Mouse (Mus musculus) thymus, adult 2 months (tissue): ENCODE data around the gene Aym1. TPM values are rescaled to one million over a fixed set of nuclear protein-coding genes. Genes with fewer than 3 reads are reported as not detected.
"Not testable (repeated sequence)": the region's sequence is repeated elsewhere in the genome, so short reads cannot be mapped to it uniquely, and the experiment has no call there.

Experiments used
- DNase-seq: peaks from one replicate; pipeline ENCODE4 v3.0.0; 2021
- H3K27ac ChIP-seq: fragments of 200-500 bp; 2 replicates; pipeline ENCODE4 v1.5.1; 2012; ENCODE audit warnings: low read length, control low read depth; ENCODE audit not compliant: control insufficient read depth, insufficient read depth
- H3K27me3 ChIP-seq: fragments of 200-500 bp; 2 replicates; pipeline ENCODE4 v1.6.1; 2012; ENCODE audit warnings: mild to moderate bottlenecking, low read length, moderate library complexity, mixed read lengths; ENCODE audit not compliant: control insufficient read depth, insufficient read depth
- H3K36me3 ChIP-seq: fragments of 200-500 bp; 2 replicates; pipeline ENCODE4 v1.6.1; 2012; ENCODE audit warnings: mild to moderate bottlenecking, low read length, moderate library complexity; ENCODE audit not compliant: control insufficient read depth, insufficient read depth
- H3K4me1 ChIP-seq: fragments of 200-500 bp; replicated peaks from 2 replicates; pipeline ENCODE4 v1.6.1; 2012; ENCODE audit warnings: low read length; ENCODE audit not compliant: control insufficient read depth, insufficient read depth
- H3K4me3 ChIP-seq: fragments of 200-500 bp; 2 replicates; pipeline ENCODE4 v1.5.1; 2012; ENCODE audit warnings: mild to moderate bottlenecking, low read length, control low read depth, moderate library complexity; ENCODE audit not compliant: control insufficient read depth, insufficient read depth
- CTCF ChIP-seq: fragments of 200-500 bp; IDR thresholded peaks from 2 replicates; pipeline ENCODE4 v1.5.1; 2012; ENCODE audit warnings: mild to moderate bottlenecking, control low read depth, low read length, moderate library complexity, borderline replicate concordance; ENCODE audit not compliant: control insufficient read depth, poor library complexity, insufficient read depth; ENCODE audit errors: extremely low read depth
- POLR2A ChIP-seq: fragments of 200-500 bp; IDR thresholded peaks from 2 replicates; pipeline ENCODE4 v1.6.1; 2012; ENCODE audit warnings: mild to moderate bottlenecking, low read length, control low read depth, moderate library complexity; ENCODE audit not compliant: control insufficient read depth, poor library complexity, insufficient read depth; ENCODE audit errors: extremely low read depth
- WGBS: fragments of 180-500 bp; shearing (Covaris S2); methylation state at CpG from one replicate; pipeline ENCODE4 v1.1.7; 2018; 5-methylcytosine and 5-hydroxymethylcytosine counted together
- polyA plus RNA-seq: library from polyadenylated mRNA; depleted of rRNA; stranded (reverse); fragments of >200 nt; gene quantifications from 2 replicates; pipeline ENCODE4 v1.2.3, GENCODE M21; 2012

Aym1 gene
- polyA plus RNA-seq, 1 experiment, result not detected

DNA sequence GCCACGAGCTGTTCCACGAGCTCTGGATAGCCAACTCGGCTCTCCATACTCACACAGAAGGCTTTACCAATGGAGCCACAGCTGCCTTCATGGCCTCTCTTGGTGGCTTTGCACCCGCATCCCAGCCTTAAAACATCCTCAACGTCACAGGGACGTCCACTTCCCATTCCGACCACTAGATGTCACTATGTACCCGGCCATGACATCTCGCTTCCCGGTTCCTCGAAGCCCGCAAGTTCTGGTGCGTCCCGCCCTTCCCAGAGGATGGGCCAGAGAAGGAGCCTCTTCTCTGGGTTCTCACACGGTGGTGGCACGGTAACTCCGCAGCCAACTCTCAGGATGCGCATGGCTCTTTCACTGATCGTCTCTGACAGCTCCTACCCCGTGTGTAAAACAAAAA, 8.8 kb downstream of the Aym1 start:
- no peaks in the 10 kb centered on the region for H3K27me3 ChIP-seq
- TF ChIP-seq CTCF (peak; percentile 86), POLR2A (no peak)
- DNase-seq, result peak; percentile 29
- H3K27ac ChIP-seq, result no peak overlapping the region
- H3K4me3 ChIP-seq, result no peak overlapping the region
- 5% methylated on average over 20 of the region's 20 CpGs for WGBS
- H3K4me1 ChIP-seq, result no peaks in the 10 kb centered on the region
- H3K36me3 ChIP-seq, result no peaks in the 10 kb centered on the region

DNA sequence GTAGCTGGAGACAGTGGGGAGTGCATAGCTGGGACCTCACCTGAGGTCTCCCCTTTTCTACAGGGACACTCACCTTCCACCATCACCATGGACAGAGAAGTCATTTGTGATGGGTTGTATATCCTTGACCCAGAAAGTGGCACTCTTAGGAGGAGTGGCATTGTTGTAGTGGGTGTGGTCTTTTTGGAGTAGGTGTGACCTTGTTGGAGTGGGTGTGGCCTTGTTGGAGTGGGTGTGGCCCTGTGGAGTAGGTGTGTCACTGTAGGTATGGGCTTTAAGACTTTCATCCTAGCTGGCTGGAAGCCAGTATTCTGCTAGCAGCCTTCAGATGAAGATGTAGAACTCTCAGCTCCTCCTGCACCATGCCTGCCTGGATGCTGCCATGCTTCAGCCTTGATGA, 10.6 kb downstream of the Aym1 start:
- H3K27me3 ChIP-seq, H3K36me3 ChIP-seq, DNase-seq, H3K27ac ChIP-seq, H3K4me3 ChIP-seq, H3K4me1 ChIP-seq: not testable (repeated sequence)

DNA sequence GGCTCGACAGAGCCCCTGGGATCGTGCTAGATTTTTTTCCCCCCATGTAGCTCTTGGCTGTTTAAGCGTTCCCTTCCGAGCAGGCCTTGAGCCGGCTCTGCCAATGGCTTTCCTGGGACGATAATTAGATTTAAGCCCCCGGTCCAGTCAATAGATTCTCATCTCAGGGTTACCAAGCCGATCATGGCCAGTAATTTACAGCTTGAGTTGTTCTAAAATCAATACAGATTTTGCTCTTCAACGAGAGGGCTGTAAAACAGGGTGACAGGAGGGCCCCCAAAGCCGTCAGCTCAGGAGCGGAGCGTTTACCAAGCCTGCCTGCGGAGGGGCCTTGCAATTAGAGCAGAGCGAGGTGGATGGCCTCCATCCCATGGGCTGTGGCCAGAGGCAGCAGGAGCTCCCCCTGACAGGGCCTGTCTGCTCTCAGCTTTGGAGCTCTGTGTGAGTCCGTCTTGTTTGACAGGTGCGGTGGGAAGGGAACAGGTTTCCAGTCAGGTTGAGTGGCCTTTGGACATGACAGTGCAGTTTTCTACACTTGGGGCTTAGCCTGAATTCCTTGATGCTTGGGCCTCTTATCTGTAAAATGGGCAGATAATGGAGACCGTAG, 12.3 kb downstream of the Aym1 start:
- Histone ChIP-seq H3K27me3 (no peaks in the 10 kb centered on the region), H3K27ac (no peak overlapping the region), H3K4me1 (no peaks in the 10 kb centered on the region), H3K4me3 (no peak overlapping the region), H3K36me3 (no peaks in the 10 kb centered on the region)
- WGBS, result 89% methylated on average over 17 of the region's 17 CpGs
- TF ChIP-seq CTCF, result no peak
- no peak for DNase-seq

DNA sequence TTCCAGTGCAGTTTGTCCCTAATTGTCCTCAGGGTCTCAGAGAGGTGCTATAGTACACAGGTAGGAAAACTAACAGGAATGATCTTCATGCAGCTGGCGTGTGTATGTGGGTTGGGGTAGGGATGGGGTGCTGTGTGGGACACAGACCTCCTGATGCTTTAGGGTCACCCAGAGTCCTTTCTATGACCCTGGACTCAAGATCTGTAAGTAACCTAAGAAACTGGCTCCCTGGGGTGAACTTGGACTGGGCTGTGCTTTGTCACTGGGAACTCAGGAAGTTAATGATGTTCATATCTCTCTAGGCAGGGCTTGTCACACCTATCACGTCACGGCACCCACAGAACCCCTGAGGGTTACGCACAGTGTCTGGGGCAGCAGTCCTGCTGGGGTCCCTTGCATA, 15.4 kb downstream of the Aym1 start:
- Histone ChIP-seq H3K27ac (no peak overlapping the region), H3K27me3 (no peaks in the 10 kb centered on the region), H3K4me1 (no peaks in the 10 kb centered on the region), H3K4me3 (no peak overlapping the region), H3K36me3 (no peaks in the 10 kb centered on the region)
- 70% methylated on average over 4 of the region's 4 CpGs for WGBS
- no peak for TF ChIP-seq CTCF
- DNase-seq, result no peak

DNA sequence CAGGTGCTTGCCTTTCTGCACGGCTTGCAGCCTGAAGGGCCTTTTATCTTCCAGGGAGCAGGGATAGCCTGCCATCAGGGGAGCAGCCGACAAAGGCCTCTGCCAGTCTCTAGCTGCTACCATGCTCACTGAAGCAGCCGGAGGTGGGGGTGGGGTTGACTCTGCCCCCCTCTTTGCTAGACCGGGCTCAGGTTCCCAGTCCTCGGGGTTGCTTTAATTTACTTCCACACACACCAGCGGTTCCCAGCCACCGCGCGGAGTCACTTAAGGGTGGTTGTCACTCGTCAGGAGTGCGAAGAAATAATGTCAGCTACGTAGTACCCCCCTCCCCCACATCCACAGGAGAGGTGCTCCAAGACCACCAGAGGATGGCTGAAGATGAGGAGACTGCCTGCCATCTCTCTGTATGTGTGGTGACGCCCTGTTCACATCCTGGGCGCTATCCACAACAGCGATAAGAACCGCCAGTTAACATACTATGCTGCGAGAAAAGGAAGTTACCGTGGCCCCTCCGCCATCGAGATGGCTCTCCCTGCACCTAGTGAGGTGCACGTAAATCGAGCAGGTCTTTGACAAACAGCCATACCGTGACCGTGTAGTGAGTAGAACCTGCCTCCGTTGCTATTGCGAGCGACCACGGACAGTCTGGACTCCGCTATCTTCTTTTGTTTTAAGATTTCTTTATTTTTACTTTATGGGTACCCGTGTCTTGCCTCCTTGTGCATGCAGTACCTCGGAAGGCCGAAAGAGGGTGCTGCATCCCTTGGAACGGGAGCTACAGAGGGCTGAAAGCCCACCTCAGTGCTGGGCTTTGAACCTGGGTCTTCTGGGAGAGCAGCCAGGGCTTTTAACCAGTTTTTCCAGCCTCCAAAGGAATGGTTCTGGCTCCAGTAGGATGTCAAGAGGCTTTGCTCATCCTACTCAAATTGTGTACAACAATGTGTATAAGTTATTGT, 16.2 kb downstream of the Aym1 start:
- Histone ChIP-seq H3K27me3 (no peaks in the 10 kb centered on the region), H3K4me1 (no peaks in the 10 kb centered on the region), H3K4me3 (no peak overlapping the region), H3K36me3 (no peaks in the 10 kb centered on the region), H3K27ac (no peak overlapping the region)
- peak; percentile 35 for DNase-seq
- WGBS, result 10% methylated on average over 33 of the region's 33 CpGs
- TF ChIP-seq CTCF (peak; percentile 49; the same call in 1 of the 2 replicates), POLR2A (no peak)

DNA sequence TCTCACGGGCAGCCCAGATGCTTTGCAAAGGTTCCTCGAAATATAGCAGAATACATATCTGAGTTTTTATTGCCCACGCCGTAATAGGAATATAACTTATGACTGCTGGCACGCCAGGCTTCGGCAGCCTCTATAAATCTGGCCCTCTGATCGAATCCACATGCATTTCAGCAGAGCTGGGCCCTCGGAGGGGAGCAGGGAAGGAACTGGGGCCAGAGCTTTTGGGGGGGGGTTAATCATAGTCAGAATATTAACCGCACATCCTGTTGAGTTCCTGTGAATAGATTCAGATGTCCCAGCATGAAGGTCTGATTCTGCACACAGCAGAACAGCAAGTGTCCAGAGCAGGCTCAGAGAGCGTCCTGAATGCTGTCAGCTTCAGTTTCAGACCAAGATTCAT, 17.2 kb downstream of the Aym1 start:
- DNase-seq, result no peak
- Histone ChIP-seq H3K36me3 (no peaks in the 10 kb centered on the region), H3K27me3 (no peaks in the 10 kb centered on the region), H3K4me1 (no peaks in the 10 kb centered on the region), H3K4me3 (no peak overlapping the region), H3K27ac (no peak overlapping the region)
- 82% methylated on average over 10 of the region's 10 CpGs for WGBS
- TF ChIP-seq POLR2A (no peak), CTCF (no peak)

DNA sequence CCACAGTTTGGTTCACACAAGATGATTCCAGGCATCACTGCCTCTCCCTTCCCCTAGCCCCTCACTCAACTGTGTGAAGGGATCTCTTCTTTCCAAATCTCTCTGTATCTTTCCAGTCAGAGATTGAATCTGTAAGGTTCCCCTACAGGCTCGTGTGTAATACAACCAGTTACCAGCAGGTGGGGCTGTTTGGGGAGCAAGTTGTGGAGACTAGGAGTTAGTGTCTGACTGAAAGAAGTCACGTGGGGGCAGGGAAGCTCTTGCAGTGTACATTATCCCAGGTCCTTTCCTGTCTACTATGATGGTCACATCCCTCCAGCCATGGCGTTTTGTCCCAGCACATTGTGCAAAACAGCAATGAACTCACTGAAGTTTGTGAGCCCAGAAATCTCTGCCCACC, 18.7 kb downstream of the Aym1 start:
- H3K4me3 ChIP-seq, result no peak overlapping the region
- H3K27me3 ChIP-seq, result no peaks in the 10 kb centered on the region
- H3K4me1 ChIP-seq, result no peaks in the 10 kb centered on the region
- WGBS, result 30% methylated on average over 3 of the region's 3 CpGs
- no peaks in the 10 kb centered on the region for H3K36me3 ChIP-seq
- H3K27ac ChIP-seq, result no peak overlapping the region
- TF ChIP-seq POLR2A (no peak), CTCF (no peak)
- peak; percentile 46 for DNase-seq
